Mouse (Mus musculus) CH12.LX (cell line): Measurements from ENCODE around the gene Slc25a23. TPM values are rescaled to one million over a fixed set of nuclear protein-coding genes. Genes with fewer than 3 reads are reported as not detected.

Source experiments
- DNase-seq: peaks from one replicate; pipeline ENCODE4 v3.0.0-alpha.2; 2013; ENCODE audit errors: extremely low read depth
- H3K27ac ChIP-seq: 2 replicates; pipeline ENCODE4 v1.5.1; 2012; ENCODE audit warnings: low read depth, mild to moderate bottlenecking, control low read depth, moderate library complexity; ENCODE audit not compliant: insufficient read depth
- H3K27me3 ChIP-seq: replicated peaks from 2 replicates; pipeline ENCODE3; 2012; ENCODE audit warnings: inconsistent platforms
- H3K36me3 ChIP-seq, 2 experiments: replicated peaks in 1 of 2; 2 replicates each; pipeline versions ENCODE3 to v1.6.1; 2012; ENCODE audit warnings: inconsistent platforms in 1 of 2, low read length in 1 of 2, mild to moderate bottlenecking in 1 of 2, mixed read lengths in 1 of 2, moderate library complexity in 1 of 2; ENCODE audit not compliant: control insufficient read depth in 1 of 2, insufficient read depth in 1 of 2
- H3K4me1 ChIP-seq, 2 experiments: 2 replicates each; pipeline ENCODE4 v1.6.1; 2012; ENCODE audit warnings: inconsistent platforms in 1 of 2, moderate library complexity in 1 of 2; ENCODE audit not compliant: insufficient read depth in 2 of 2, control insufficient read depth in 1 of 2
- H3K4me2 ChIP-seq: 2 replicates; pipeline ENCODE4 v1.6.1; 2012; ENCODE audit warnings: low read depth, mild to moderate bottlenecking, control low read depth; ENCODE audit not compliant: poor library complexity, insufficient read depth, severe bottlenecking
- H3K4me3 ChIP-seq, 3 experiments: fragments of 150-350 bp in 1 of 3; sonication (generic) in 1 of 3; replicated peaks in 1 of 3; 2 replicates each; pipeline versions ENCODE3 to v1.5.1; 2011 to 2012; ENCODE audit warnings: low read depth in 2 of 3, low read length in 2 of 3, mild to moderate bottlenecking in 2 of 3, moderate library complexity in 2 of 3, control low read depth in 1 of 3, improper control_type of control experiment in 1 of 3, inconsistent platforms in 1 of 3, mixed read lengths in 1 of 3; ENCODE audit not compliant: poor library complexity in 1 of 3
- H3K79me2 ChIP-seq: replicated peaks from 2 replicates; pipeline ENCODE4 v1.6.1; 2012; ENCODE audit warnings: mild to moderate bottlenecking, moderate library complexity; ENCODE audit not compliant: control insufficient read depth, poor library complexity, insufficient read depth, severe bottlenecking; ENCODE audit errors: extremely low read depth
- H3K9ac ChIP-seq: 2 replicates; pipeline ENCODE4 v1.6.1; 2012; ENCODE audit warnings: low read depth, mild to moderate bottlenecking, control low read depth, moderate library complexity; ENCODE audit not compliant: insufficient read depth
- H3K9me3 ChIP-seq: replicated peaks from 2 replicates; pipeline ENCODE3; 2012; ENCODE audit warnings: low read length, inconsistent platforms, mixed read lengths
- BHLHE40 ChIP-seq: IDR thresholded peaks from 2 replicates; pipeline ENCODE4 v1.6.1; 2011; ENCODE audit warnings: mild to moderate bottlenecking, low read depth, low read length, improper control_type of control experiment
- CHD1 ChIP-seq: IDR thresholded peaks from 2 replicates; pipeline ENCODE4 v1.6.1; 2012; ENCODE audit warnings: low read depth, low read length, improper control_type of control experiment, inconsistent platforms
- CHD2 ChIP-seq: IDR thresholded peaks from 2 replicates; pipeline ENCODE4 v1.6.1; 2011; ENCODE audit warnings: low read length, improper control_type of control experiment
- CTCF ChIP-seq, 2 experiments: IDR thresholded peaks in 1 of 2; conservative IDR thresholded peaks in 1 of 2; 2 replicates each; pipeline ENCODE4 v1.5.1; 2011 to 2012; ENCODE audit warnings: low read depth in 2 of 2, low read length in 2 of 2, improper control_type of control experiment in 1 of 2, inconsistent platforms in 1 of 2, mild to moderate bottlenecking in 1 of 2, moderate library complexity in 1 of 2
- HCFC1 ChIP-seq: IDR thresholded peaks from 2 replicates; pipeline ENCODE4 v1.6.1; 2012; ENCODE audit warnings: low read depth, mild to moderate bottlenecking, inconsistent platforms, low read length, improper control_type of control experiment
- JUND ChIP-seq: conservative IDR thresholded peaks from 2 replicates; pipeline ENCODE4 v1.6.1; 2011; ENCODE audit warnings: low read depth, low read length, improper control_type of control experiment
- KAT2A ChIP-seq: IDR thresholded peaks from 2 replicates; pipeline ENCODE4 v1.6.1; 2012; ENCODE audit warnings: low read length, improper control_type of control experiment, inconsistent platforms; ENCODE audit not compliant: insufficient replicate concordance
- MAFK ChIP-seq: IDR thresholded peaks from 2 replicates; pipeline ENCODE4 v1.6.1; 2011; ENCODE audit warnings: low read length, improper control_type of control experiment; ENCODE audit not compliant: insufficient replicate concordance
- MAX ChIP-seq: IDR thresholded peaks from 2 replicates; pipeline ENCODE4 v1.6.1; 2011; ENCODE audit warnings: low read length, improper control_type of control experiment
- MEF2A ChIP-seq: IDR thresholded peaks from 2 replicates; pipeline ENCODE4 v1.6.1; 2014; ENCODE audit warnings: low read depth, mild to moderate bottlenecking, inconsistent platforms, low read length, improper control_type of control experiment, borderline replicate concordance
- NELFE ChIP-seq: IDR thresholded peaks from 2 replicates; pipeline ENCODE4 v1.6.1; 2011; ENCODE audit warnings: low read depth, low read length, improper control_type of control experiment
- NRF1 ChIP-seq: IDR thresholded peaks from 2 replicates; pipeline ENCODE4 v1.6.1; 2014; ENCODE audit warnings: low read depth, mild to moderate bottlenecking, inconsistent platforms, low read length, improper control_type of control experiment, moderate library complexity
- POLR2AphosphoS2 ChIP-seq: IDR thresholded peaks from 2 replicates; pipeline ENCODE4 v1.6.1; 2011; ENCODE audit warnings: low read depth, low read length, improper control_type of control experiment
- RCOR1 ChIP-seq: conservative IDR thresholded peaks from 2 replicates; pipeline ENCODE4 v1.6.1; 2012; ENCODE audit warnings: low read depth, mild to moderate bottlenecking, inconsistent platforms, low read length, improper control_type of control experiment
- SIN3A ChIP-seq: IDR thresholded peaks from 2 replicates; pipeline ENCODE4 v1.6.1; 2012; ENCODE audit warnings: low read length, improper control_type of control experiment, inconsistent platforms
- SMC3 ChIP-seq: IDR thresholded peaks from 2 replicates; pipeline ENCODE4 v1.6.1; 2011; ENCODE audit warnings: low read depth, low read length, improper control_type of control experiment
- TBP ChIP-seq: conservative IDR thresholded peaks from 2 replicates; pipeline ENCODE4 v1.6.1; 2011; ENCODE audit warnings: low read depth, low read length, improper control_type of control experiment
- TCF12 ChIP-seq: IDR thresholded peaks from 2 replicates; pipeline ENCODE4 v1.6.1; 2014; ENCODE audit warnings: low read depth, mild to moderate bottlenecking, inconsistent platforms, low read length, improper control_type of control experiment
- UBTF ChIP-seq: IDR thresholded peaks from 2 replicates; pipeline ENCODE4 v1.6.1; 2012; ENCODE audit warnings: low read depth, mild to moderate bottlenecking, inconsistent platforms, low read length, improper control_type of control experiment, moderate library complexity
- dilution Hi-C: fragments of 300-500 bp; cut with MboI; formaldehyde crosslinking; loops from 2 replicates; pipeline ENCODE4 v1.14.3; 2020; ENCODE audit warnings: low sequenced_read_pairs; ENCODE audit not compliant: extremely low pct_unique_long_range_greater_than_20kb, extremely low pct_ligation_motif_present
- in situ Hi-C: fragments of 300-500 bp; cut with MboI; formaldehyde crosslinking; loops from 3 replicates; pipeline ENCODE4 v1.14.3; 2019; ENCODE audit warnings: low sequenced_read_pairs, low pct_ligation_motif_present, low pct_unique_long_range_greater_than_20kb, mixed read lengths
- polyA plus RNA-seq: library from polyadenylated mRNA; unstranded; fragments of >175 nt; gene quantifications from 2 replicates; pipeline ENCODE4 v1.2.1, GENCODE M21; 2012; ENCODE audit warnings: low read depth; ENCODE audit not compliant: insufficient read length
- total RNA-seq, 2 experiments: library from RNA; depleted of rRNA; stranded (reverse); fragments of 300-350 nt in 1 of 2; fragments of >200 nt in 1 of 2; gene quantifications; 2 replicates each; pipeline ENCODE4 v1.2.3; 2012 to 2014

Slc25a23 gene
- total and polyA plus RNA-seq, 3 experiments = 2.2 to 13.8 (median 6.9) TPM

GRCm38 (mm10) chr17:57094222-57094621, 34.6 kb upstream of the Slc25a23 start:
- TF ChIP-seq UBTF (no peak), NRF1 (no peak), TBP (no peak), MAFK (no peak), POLR2AphosphoS2 (no peak), MAX (no peak), CTCF (conservative IDR thresholded peaks at IDR 0.05 in 1 of 2, IDR thresholded peaks at IDR 0.05 in 1 of 2; ENCODE audit: low read depth in 2 of 2, low read length in 2 of 2) (no peak), CHD2 (no peak), BHLHE40 (no peak), RCOR1 (no peak), TCF12 (no peak), SMC3 (no peak)
- DNase-seq = no peak
- dilution Hi-C loops = no loop called here

GRCm38 (mm10) chr17:57087049-57087832, 27.6 kb upstream of the Slc25a23 start, which contains the start of gene Tubb4a:
Gene Tubb4a, minus strand, starts transcription at chr17:57087782.
- H3K4me1 ChIP-seq = no peaks in the 10 kb centered on the region
- in situ Hi-C loops (loop anchor here (25.0 kb wide), 1 partner anchor 250 kb away; no protein-coding TSS in a partner anchor), dilution Hi-C loops (no loop called here)
- H3K9ac ChIP-seq = no peak within 1 kb of the TSS
- no peak within 1 kb of the TSS for H3K4me3 ChIP-seq
- DNase-seq = no peak
- H3K9me3 ChIP-seq = no peaks in the 10 kb centered on the region
- no peak within 1 kb of the TSS for H3K4me2 ChIP-seq
- H3K27ac ChIP-seq = no peak within 1 kb of the TSS
- peaks cover 4 to 58% of the 10 kb centered on the region in 2 experiments for H3K36me3 ChIP-seq
- no peaks in the 10 kb centered on the region for H3K79me2 ChIP-seq
- no peak for TF ChIP-seq CHD1
- TF ChIP-seq HCFC1 = no peak
- TF ChIP-seq MEF2A = no peak
- TF ChIP-seq JUND = no peak
- no peak for TF ChIP-seq NELFE
- TF ChIP-seq KAT2A = no peak
- no peak for TF ChIP-seq POLR2AphosphoS2
- TF ChIP-seq MAX = no peak
- no peak for TF ChIP-seq RCOR1
- no peak for TF ChIP-seq SIN3A
- H3K27me3 ChIP-seq = no peaks in the 10 kb centered on the region

More at GRCm38 (mm10) chr17:57094222-57094621, 34.6 kb upstream of the Slc25a23 start:
- H3K36me3 ChIP-seq = peaks cover 0 to 35% of the 10 kb centered on the region in 2 experiments
- H3K27ac ChIP-seq = no peak overlapping the region
- no peaks in the 10 kb centered on the region for H3K27me3 ChIP-seq
- H3K4me3 ChIP-seq = no peak overlapping the region
- H3K4me1 ChIP-seq = peaks cover 14 to 24% of the 10 kb centered on the region in 2 experiments; a peak in 3 of 4 replicates
- no peak overlapping the region for H3K4me2 ChIP-seq
- H3K9ac ChIP-seq = no peak overlapping the region
- no peaks in the 10 kb centered on the region for H3K79me2 ChIP-seq
- in situ Hi-C loops = loop anchor here (25.0 kb wide), 1 partner anchor 243 kb away; no protein-coding TSS in a partner anchor
- no peaks in the 10 kb centered on the region for H3K9me3 ChIP-seq
